ENCODE assay signal across 11 mouse cellular contexts in genomic region chr17:88325326-88325909, GRCm38 (mm10).
DNase-seq lines count a peak whose midpoint lies in the region; ATAC-seq and TF ChIP-seq lines count a peak whose summit lies in the region.
"Had no signal": no experiment of that assay in that cellular context is flagged by ENCODE, and none has a peak within 500 bp of the region (broad histone marks: within the 10 kb centered on the region; RNA-seq: fewer than 3 reads in every experiment).

No protein-coding gene starts in this region.

- H3K4me2 ChIP-seq in embryonic facial prominence, embryonic 11.5 days (ENCODE audit: low read depth, low read length): no peak overlapping the region
- H3K4me2 ChIP-seq in hindbrain, embryonic 14.5 days (replicated peaks): no peak overlapping the region
- no peak overlapping the region for H3K4me2 ChIP-seq in midbrain, embryonic 15.5 days
- H3K4me2 ChIP-seq: embryonic facial prominence, embryonic 12.5 days had no signal

- peaks cover 16% of the 10 kb centered on the region for H3K9me3 ChIP-seq in E14TG2a.4 (ENCODE audit: low read length)
- no peaks in the 10 kb centered on the region; the same call in 1 of the 2 replicates for H3K9me3 ChIP-seq in embryonic facial prominence, embryonic 11.5 days (replicated peaks; ENCODE audit: control insufficient read depth, low read length)
- peaks cover 4% of the 10 kb centered on the region; the same call in 1 of the 2 replicates for H3K9me3 ChIP-seq in hindbrain, embryonic 14.5 days (ENCODE audit: control insufficient read depth, low read length)
- H3K9me3 ChIP-seq in midbrain, embryonic 15.5 days: peaks cover 2% of the 10 kb centered on the region; the same call in 1 of the 2 replicates
- H3K9me3 ChIP-seq: embryonic facial prominence, embryonic 12.5 days had no signal

- no peak for TF ChIP-seq CTCF in E14TG2a.4 (conservative IDR thresholded peaks at IDR 0.05; ENCODE audit: low read length)

- no peaks in the 10 kb centered on the region for H3K27me3 ChIP-seq in E14TG2a.4 (ENCODE audit: insufficient read depth, low read length)
- H3K27me3 ChIP-seq in embryonic facial prominence, embryonic 11.5 days (ENCODE audit: control insufficient read depth, insufficient read depth, low read length): no peaks in the 10 kb centered on the region
- peaks cover 19% of the 10 kb centered on the region for H3K27me3 ChIP-seq in hindbrain, embryonic 14.5 days (ENCODE audit: control insufficient read depth, insufficient read depth, low read length)
- peaks cover 22% of the 10 kb centered on the region for H3K27me3 ChIP-seq in midbrain, embryonic 15.5 days (replicated peaks)
- H3K27me3 ChIP-seq: CH12.LX had no signal

- no peaks in the 10 kb centered on the region for H3K36me3 ChIP-seq in E14TG2a.4 (ENCODE audit: insufficient read depth, low read length)
- no peaks in the 10 kb centered on the region for H3K36me3 ChIP-seq in embryonic facial prominence, embryonic 11.5 days (replicated peaks; ENCODE audit: control insufficient read depth, insufficient read depth, low read depth, low read length)
- no peaks in the 10 kb centered on the region for H3K36me3 ChIP-seq in hindbrain, embryonic 14.5 days (replicated peaks; ENCODE audit: control insufficient read depth, insufficient read depth)
- H3K36me3 ChIP-seq in midbrain, embryonic 15.5 days (replicated peaks): no peaks in the 10 kb centered on the region
- H3K36me3 ChIP-seq: embryonic facial prominence, embryonic 12.5 days had no signal

- 0 out of 2 replicates have a peak overlapping the region, but pooled peaks have one; percentile 13 for H3K4me3 ChIP-seq in E14TG2a.4 (replicated peaks; ENCODE audit: low read length)
- no peak overlapping the region for H3K4me3 ChIP-seq in embryonic facial prominence, embryonic 11.5 days (ENCODE audit: low read depth, low read length)
- H3K4me3 ChIP-seq in hindbrain, embryonic 14.5 days (replicated peaks; ENCODE audit: low read length): no peak overlapping the region
- H3K4me3 ChIP-seq in midbrain, embryonic 15.5 days: no peak overlapping the region
- H3K4me3 ChIP-seq: embryonic facial prominence, embryonic 12.5 days had no signal

- H3K4me1 ChIP-seq in E14TG2a.4 (replicated peaks; ENCODE audit: low read depth, low read length): peaks cover 51% of the 10 kb centered on the region
- no peaks in the 10 kb centered on the region; the same call in 1 of the 2 replicates for H3K4me1 ChIP-seq in embryonic facial prominence, embryonic 11.5 days (ENCODE audit: control insufficient read depth, insufficient read depth, low read length)
- peaks cover 29% of the 10 kb centered on the region for H3K4me1 ChIP-seq in hindbrain, embryonic 14.5 days (replicated peaks; ENCODE audit: control insufficient read depth, insufficient read depth, low read length)
- peaks cover 25% of the 10 kb centered on the region for H3K4me1 ChIP-seq in midbrain, embryonic 15.5 days

- DNase-seq in embryonic facial prominence, embryonic 11.5 days (ENCODE audit: low spot score): no peak
- no peak for DNase-seq in hindbrain, embryonic 14.5 days (ENCODE audit: low spot score)
- no peak for DNase-seq in thymus, postnatal 10 days (ENCODE audit: low spot score in 2 of 2)
- no peak for DNase-seq in gastrocnemius, postnatal 14 days
- DNase-seq in ovary, postnatal 10 days (ENCODE audit: low spot score): no peak
- no peak for DNase-seq in kidney, adult 8-10 months
- DNase-seq: heart, adult 18-20 months had no signal

- 25% methylated on average over 14 of the region's 14 CpGs for WGBS in embryonic facial prominence, embryonic 11.5 days
- WGBS in hindbrain, embryonic 14.5 days: 18% methylated on average over 14 of the region's 14 CpGs
- 17% methylated on average over 14 of the region's 14 CpGs for WGBS in midbrain, embryonic 15.5 days

- H3K9ac ChIP-seq in embryonic facial prominence, embryonic 11.5 days (replicated peaks; ENCODE audit: low read length): no peak overlapping the region
- no peak overlapping the region for H3K9ac ChIP-seq in hindbrain, embryonic 14.5 days
- no peak overlapping the region for H3K9ac ChIP-seq in midbrain, embryonic 15.5 days
- H3K9ac ChIP-seq: embryonic facial prominence, embryonic 12.5 days had no signal

- intact Hi-C loops in gastrocnemius, postnatal 14 days (cut with DNase I; ENCODE audit: low total_unique reads): loop anchor here (10.0 kb wide), 1 partner anchor 199 kb away; no protein-coding TSS in a partner anchor

- ATAC-seq in embryonic facial prominence, embryonic 11.5 days (replicated peaks; ENCODE audit: insufficient number of reproducible peaks, low FRiP score, low TSS enrichment, low read depth): 0 out of 2 replicates have a peak, but pooled peaks have one; percentile 17
- ATAC-seq in hindbrain, embryonic 14.5 days (ENCODE audit: low FRiP score): peak; percentile 63
- ATAC-seq in midbrain, embryonic 15.5 days (replicated peaks): peak; percentile 65

- H3K27ac ChIP-seq in embryonic facial prominence, embryonic 11.5 days (replicated peaks; ENCODE audit: low read depth, low read length): no peak overlapping the region
- no peak overlapping the region for H3K27ac ChIP-seq in hindbrain, embryonic 14.5 days
- H3K27ac ChIP-seq in midbrain, embryonic 15.5 days: 0 out of 2 replicates have a peak overlapping the region, but pooled peaks have one; percentile 10
